Mouse (Mus musculus) common myeloid progenitor, adult 5-6 weeks (primary cell): ENCODE results near the gene Fahd1. TPM values are rescaled to one million over a fixed set of nuclear protein-coding genes. Genes with fewer than 3 reads are reported as not detected.

Source experiments
- total RNA-seq: library from RNA; stranded (forward); fragments of 200-1000, 187-1606 nt; gene quantifications from 2 replicates; pipeline ENCODE4 v1.2.3, GENCODE M21; 2017

Gene Fahd1
- total RNA-seq, 1 experiment from 2014 or later: 25.9 TPM

Other genes starting within 250 kb of the Fahd1 start
- gene Tsc2, start 217.7 kb downstream of the Fahd1 start, total RNA-seq: 39.0 and 52.2 TPM in 2 replicates
- gene Nthl1, start 217.7 kb downstream of the Fahd1 start, total RNA-seq: 18.0 and 25.1 TPM in 2 replicates
- 1.3 and 1.4 TPM in 2 replicates for gene Slc9a3r2, start 200.0 kb downstream of the Fahd1 start, total RNA-seq
- gene Npw, start 191.9 kb downstream of the Fahd1 start, total RNA-seq: 0.27 and 1.4 TPM in 2 replicates
- 20.0 and 25.4 TPM in 2 replicates for gene Zfp598, start 180.7 kb downstream of the Fahd1 start, total RNA-seq
- gene Syngr3, start 160.4 kb downstream of the Fahd1 start, total RNA-seq: not detected in 2 replicates
- gene Gfer, start 154.2 kb downstream of the Fahd1 start, total RNA-seq: 30.9 and 44.6 TPM in 2 replicates
- gene Noxo1, start 154.1 kb downstream of the Fahd1 start, total RNA-seq: 0.69 and 18.3 TPM in 2 replicates
- 43.3 and 46.1 TPM in 2 replicates for gene Tbl3, start 142.7 kb downstream of the Fahd1 start, total RNA-seq
- gene Rnf151, start 132.3 kb downstream of the Fahd1 start, total RNA-seq: not detected in 2 replicates
- 1,725 and 1,907 TPM in 2 replicates for gene Rps2, start 132.2 kb downstream of the Fahd1 start, total RNA-seq
- 192 and 287 TPM in 2 replicates for gene Ndufb10, start 125.9 kb downstream of the Fahd1 start, total RNA-seq
- 0.50 TPM in 1 of 2 replicates, not detected in the other for gene Rpl3l, start 122.5 kb downstream of the Fahd1 start, total RNA-seq
- 41.2 and 41.7 TPM in 2 replicates for gene Msrb1, start 113.7 kb downstream of the Fahd1 start, total RNA-seq
- not detected in 2 replicates for gene Hs3st6, start 97.4 kb downstream of the Fahd1 start, total RNA-seq
- 0.55 TPM in 1 of 2 replicates, not detected in the other for gene Meiob, start 46.1 kb downstream of the Fahd1 start, total RNA-seq
- gene Hagh, start 10.2 kb downstream of the Fahd1 start, total RNA-seq: 21.5 and 26.7 TPM in 2 replicates
- not detected in 2 replicates for gene Igfals, start 15.6 kb upstream of the Fahd1 start, total RNA-seq
- 35.6 and 45.6 TPM in 2 replicates for gene Nubp2, start 36.0 kb upstream of the Fahd1 start, total RNA-seq
- gene Spsb3, start 36.3 kb upstream of the Fahd1 start, total RNA-seq: 14.8 and 21.5 TPM in 2 replicates
- gene Eme2, start 44.7 kb upstream of the Fahd1 start, total RNA-seq: 9.2 and 22.7 TPM in 2 replicates
- gene Mrps34, start 44.8 kb upstream of the Fahd1 start, total RNA-seq: 21.6 and 22.0 TPM in 2 replicates
- 35.0 and 36.0 TPM in 2 replicates for gene Nme3, start 46.1 kb upstream of the Fahd1 start, total RNA-seq
- gene Mapk8ip3, start 86.6 kb upstream of the Fahd1 start, total RNA-seq: 21.0 and 33.2 TPM in 2 replicates
- 89.7 and 100 TPM in 2 replicates for gene Jpt2, start 110.3 kb upstream of the Fahd1 start, total RNA-seq
- gene Cramp1l, start 165.4 kb upstream of the Fahd1 start, total RNA-seq: 10.5 and 14.8 TPM in 2 replicates
- 21.6 and 41.7 TPM in 2 replicates for gene Ift140, start 165.7 kb upstream of the Fahd1 start, total RNA-seq
- not detected in 2 replicates for gene Tmem204, start 233.2 kb upstream of the Fahd1 start, total RNA-seq